Mouse (Mus musculus): ENCODE results near the gene Lrmda. TPM values are rescaled to one million over a fixed set of nuclear protein-coding genes. Genes with fewer than 3 reads are reported as not detected.

Lrmda gene
- total and polyA plus RNA-seq, 2 experiments from 2014 or later = 0.18 TPM; not detected in 1

DNA sequence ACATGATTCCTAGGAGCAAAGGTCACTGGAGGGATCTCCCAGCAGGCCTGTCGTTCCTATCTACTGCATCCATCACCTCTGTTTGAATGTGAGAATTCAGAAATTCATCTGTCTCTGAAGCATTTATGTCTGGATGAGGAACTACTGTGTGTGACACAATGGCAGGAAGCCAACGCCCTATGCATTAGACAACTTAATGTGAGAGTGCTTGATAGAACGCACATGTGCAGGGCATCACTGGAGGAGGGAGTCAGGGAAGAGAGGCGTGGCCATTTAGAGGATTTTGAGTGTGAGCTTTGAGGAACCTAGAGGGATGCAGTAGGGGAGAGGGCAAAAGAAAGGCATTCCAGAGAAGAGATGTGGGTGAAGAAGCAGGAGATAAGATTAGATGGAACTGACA is 825.9 kb downstream of the Lrmda start:
- no peak for TF ChIP-seq CTCF (IDR thresholded peaks at IDR 0.05; ENCODE audit: low read depth)
- no peak overlapping the region for H3K4me3 ChIP-seq (ENCODE audit: low read depth, low read length)
- no peaks in the 10 kb centered on the region for H3K27me3 ChIP-seq (ENCODE audit: insufficient read depth, low read length)
- H3K9ac ChIP-seq = no peak overlapping the region
- H3K4me1 ChIP-seq (ENCODE audit: insufficient read depth) = no peaks in the 10 kb centered on the region
- no peak overlapping the region for H3K4me2 ChIP-seq (ENCODE audit: low read depth)
- DNase-seq (no peak), ATAC-seq (no peak)
- no peak overlapping the region for H3K27ac ChIP-seq (ENCODE audit: low read depth, low read length)
- no peaks in the 10 kb centered on the region for H3K36me3 ChIP-seq (ENCODE audit: insufficient read depth)
- WGBS = 88% methylated on average over 4 of the region's 4 CpGs
- no peaks in the 10 kb centered on the region for H3K9me3 ChIP-seq (ENCODE audit: low read length)

- Histone ChIP-seq H3K4me1 (ENCODE audit: insufficient read depth) (no peaks in the 10 kb centered on the region), H3K36me3 (ENCODE audit: insufficient read depth) (no peaks in the 10 kb centered on the region), H3K27me3 (ENCODE audit: insufficient read depth, low read length) (no peaks in the 10 kb centered on the region), H3K4me2 (ENCODE audit: low read depth) (no peak overlapping the region), H3K4me3 (ENCODE audit: low read depth, low read length) (no peak overlapping the region), H3K9me3 (ENCODE audit: low read length) (no peaks in the 10 kb centered on the region), H3K27ac (ENCODE audit: low read depth, low read length) (no peak overlapping the region), H3K9ac (no peak overlapping the region)
- TF ChIP-seq CTCF (IDR thresholded peaks at IDR 0.05; ENCODE audit: low read depth) = no peak
- ATAC-seq (no peak), DNase-seq (no peak)
- WGBS = 87% methylated on average over 5 of the region's 5 CpGs
Measured at GRCm38 (mm10) chr14:22847011-22847786, 827.7 kb downstream of the Lrmda start.

- Histone ChIP-seq H3K36me3 (ENCODE audit: insufficient read depth) (no peaks in the 10 kb centered on the region), H3K9me3 (ENCODE audit: low read length) (no peaks in the 10 kb centered on the region), H3K27me3 (ENCODE audit: insufficient read depth, low read length) (no peaks in the 10 kb centered on the region), H3K9ac (no peak overlapping the region), H3K4me1 (ENCODE audit: insufficient read depth) (no peaks in the 10 kb centered on the region), H3K4me3 (ENCODE audit: low read depth, low read length) (no peak overlapping the region), H3K27ac (ENCODE audit: low read depth, low read length) (no peak overlapping the region), H3K4me2 (ENCODE audit: low read depth) (no peak overlapping the region)
- ATAC-seq (no peak), DNase-seq (no peak)
- WGBS = 85% methylated on average over 2 of the region's 2 CpGs
- no peak for TF ChIP-seq CTCF (IDR thresholded peaks at IDR 0.05; ENCODE audit: low read depth)
Measured at GRCm38 (mm10) chr14:22849108-22849507, 829.6 kb downstream of the Lrmda start.

DNA sequence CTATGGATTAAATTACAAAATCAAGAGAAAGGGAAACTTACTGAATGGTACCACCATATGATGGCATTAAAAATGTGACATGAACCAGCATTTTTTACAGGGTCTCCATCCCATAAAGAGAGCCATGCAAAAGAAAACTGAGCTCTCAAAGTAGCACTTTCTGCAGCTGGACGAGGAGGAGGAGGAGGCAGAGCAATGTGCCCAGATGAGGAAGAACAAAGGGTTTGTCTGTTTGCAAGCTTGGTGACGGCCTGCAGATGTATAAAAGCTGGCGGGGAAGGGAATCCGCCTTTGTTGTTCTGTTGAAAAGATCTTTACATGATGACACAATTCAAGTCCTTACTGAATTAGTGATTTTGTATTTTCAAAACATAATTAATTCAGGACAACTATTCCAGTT is 841.1 kb downstream of the Lrmda start:
- Histone ChIP-seq H3K36me3 (ENCODE audit: insufficient read depth) (no peaks in the 10 kb centered on the region), H3K9ac (no peak overlapping the region), H3K4me2 (ENCODE audit: low read depth) (no peak overlapping the region), H3K4me1 (ENCODE audit: insufficient read depth) (no peaks in the 10 kb centered on the region), H3K27ac (ENCODE audit: low read depth, low read length) (no peak overlapping the region), H3K9me3 (ENCODE audit: low read length) (no peaks in the 10 kb centered on the region), H3K27me3 (ENCODE audit: insufficient read depth, low read length) (no peaks in the 10 kb centered on the region), H3K4me3 (ENCODE audit: low read depth, low read length) (no peak overlapping the region)
- DNase-seq (no peak), ATAC-seq (no peak)
- no peak for TF ChIP-seq CTCF (IDR thresholded peaks at IDR 0.05; ENCODE audit: low read depth)
- 48% methylated on average over 4 of the region's 4 CpGs for WGBS

DNA sequence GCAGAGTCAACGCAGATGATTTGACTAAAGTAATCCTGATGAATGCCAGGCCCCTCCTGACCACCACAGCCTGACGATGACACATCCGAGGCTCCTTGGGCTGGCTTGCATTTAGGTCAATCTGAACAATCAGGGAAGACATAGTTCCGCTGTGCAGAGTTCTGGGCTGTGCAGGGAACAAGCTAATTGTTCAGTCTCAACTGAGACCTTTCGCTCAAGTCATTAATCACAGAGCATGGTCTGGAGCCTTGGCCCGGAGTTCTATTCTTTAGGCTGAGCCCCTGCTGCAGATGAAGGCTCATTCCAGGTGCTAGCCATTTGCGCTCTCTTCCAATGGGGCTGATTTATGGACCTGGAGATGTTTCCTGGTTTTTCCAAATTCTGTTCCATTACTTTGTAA is 844.6 kb downstream of the Lrmda start:
- 82% methylated on average over 7 of the region's 7 CpGs for WGBS
- no peaks in the 10 kb centered on the region for H3K27me3 ChIP-seq (ENCODE audit: insufficient read depth, low read length)
- H3K4me1 ChIP-seq (ENCODE audit: insufficient read depth) = no peaks in the 10 kb centered on the region
- no peak for TF ChIP-seq CTCF (IDR thresholded peaks at IDR 0.05; ENCODE audit: low read depth)
- ATAC-seq (no peak), DNase-seq (no peak)
- no peak overlapping the region for H3K4me3 ChIP-seq (ENCODE audit: low read depth, low read length)
- H3K9ac ChIP-seq = no peak overlapping the region
- H3K9me3 ChIP-seq (ENCODE audit: low read length) = no peaks in the 10 kb centered on the region
- H3K4me2 ChIP-seq (ENCODE audit: low read depth) = no peak overlapping the region
- no peaks in the 10 kb centered on the region for H3K36me3 ChIP-seq (ENCODE audit: insufficient read depth)
- no peak overlapping the region for H3K27ac ChIP-seq (ENCODE audit: low read depth, low read length)

- Histone ChIP-seq H3K36me3 (ENCODE audit: insufficient read depth) (no peaks in the 10 kb centered on the region), H3K4me2 (ENCODE audit: low read depth) (no peak overlapping the region), H3K27me3 (ENCODE audit: insufficient read depth, low read length) (no peaks in the 10 kb centered on the region), H3K9ac (no peak overlapping the region), H3K4me3 (ENCODE audit: low read depth, low read length) (no peak overlapping the region), H3K27ac (ENCODE audit: low read depth, low read length) (no peak overlapping the region), H3K9me3 (ENCODE audit: low read length) (no peaks in the 10 kb centered on the region), H3K4me1 (ENCODE audit: insufficient read depth) (no peaks in the 10 kb centered on the region)
- ATAC-seq (no peak), DNase-seq (no peak)
- 83% methylated on average over 3 of the region's 3 CpGs for WGBS
- TF ChIP-seq CTCF (IDR thresholded peaks at IDR 0.05; ENCODE audit: low read depth) = no peak
Measured at GRCm38 (mm10) chr14:22874584-22874983, 855.1 kb downstream of the Lrmda start.

DNA sequence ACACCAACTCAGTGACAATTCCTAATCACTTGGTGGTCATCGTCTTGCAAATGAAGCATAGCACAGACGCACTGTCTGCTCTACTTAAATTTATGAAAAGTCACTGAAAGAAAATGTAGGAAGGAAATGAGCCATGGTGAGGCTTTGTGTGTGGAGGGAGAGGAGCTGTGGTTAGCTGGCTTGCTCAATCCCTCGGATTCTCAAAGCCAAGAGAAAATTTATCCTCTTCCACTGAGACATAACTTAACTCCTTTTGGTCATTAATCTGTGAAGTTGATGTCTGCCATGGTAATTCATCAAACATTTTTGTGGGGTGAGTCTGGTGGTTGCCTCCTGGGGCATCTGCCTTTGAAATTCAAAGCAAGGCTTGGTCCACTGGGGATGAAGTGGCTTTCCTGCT is 867.7 kb downstream of the Lrmda start:
- Histone ChIP-seq H3K4me3 (ENCODE audit: low read depth, low read length) (no peak overlapping the region), H3K4me2 (ENCODE audit: low read depth) (no peak overlapping the region), H3K27ac (ENCODE audit: low read depth, low read length) (no peak overlapping the region), H3K27me3 (ENCODE audit: insufficient read depth, low read length) (no peaks in the 10 kb centered on the region), H3K36me3 (ENCODE audit: insufficient read depth) (no peaks in the 10 kb centered on the region), H3K9me3 (ENCODE audit: low read length) (no peaks in the 10 kb centered on the region), H3K4me1 (ENCODE audit: insufficient read depth) (no peaks in the 10 kb centered on the region), H3K9ac (no peak overlapping the region)
- ATAC-seq (no peak), DNase-seq (no peak)
- no peak for TF ChIP-seq CTCF (IDR thresholded peaks at IDR 0.05; ENCODE audit: low read depth)
- 77% methylated on average over 3 of the region's 3 CpGs for WGBS
